8 mouse cellular contexts compared by ENCODE assay signal in genomic region chr8:84237542-84238229, GRCm38 (mm10). TPM values are rescaled to one million over a fixed set of nuclear protein-coding genes. Genes with fewer than 3 reads are reported as not detected.
DNase-seq lines count a peak whose midpoint lies in the region; ATAC-seq lines count a peak whose summit lies in the region.

No protein-coding gene starts in this region.

- peak overlapping the region; percentile 94 for H3K4me3 ChIP-seq in kidney, embryonic 14.5 days (ENCODE audit: low read length)
- H3K4me3 ChIP-seq in embryonic facial prominence, embryonic 10.5 days, result peak overlapping the region; percentile 98
- H3K4me3 ChIP-seq in hindbrain, embryonic 13.5 days, result peak overlapping the region; percentile 93

- WGBS in kidney, embryonic 14.5 days, result 12% methylated on average over 19 of the region's 19 CpGs
- 20% methylated on average over 19 of the region's 19 CpGs for WGBS in embryonic facial prominence, embryonic 10.5 days
- WGBS in hindbrain, embryonic 13.5 days, result 23% methylated on average over 19 of the region's 19 CpGs

- H3K36me3 ChIP-seq in kidney, embryonic 14.5 days (ENCODE audit: control insufficient read depth, insufficient read depth, low read length), result peaks cover 14% of the 10 kb centered on the region; the same call in 1 of the 2 replicates
- H3K36me3 ChIP-seq in embryonic facial prominence, embryonic 10.5 days (replicated peaks), result peaks cover 23% of the 10 kb centered on the region
- peaks cover 27% of the 10 kb centered on the region for H3K36me3 ChIP-seq in hindbrain, embryonic 13.5 days

- no peaks in the 10 kb centered on the region for H3K27me3 ChIP-seq in kidney, embryonic 14.5 days (ENCODE audit: control insufficient read depth, insufficient read depth, low read length)
- H3K27me3 ChIP-seq in embryonic facial prominence, embryonic 10.5 days (replicated peaks; ENCODE audit: low read depth, poor library complexity, severe bottlenecking), result no peaks in the 10 kb centered on the region
- no peaks in the 10 kb centered on the region for H3K27me3 ChIP-seq in hindbrain, embryonic 13.5 days

- H3K9me3 ChIP-seq in kidney, embryonic 14.5 days (ENCODE audit: control insufficient read depth, low read length), result no peaks in the 10 kb centered on the region
- H3K9me3 ChIP-seq in embryonic facial prominence, embryonic 10.5 days, result no peaks in the 10 kb centered on the region
- no peaks in the 10 kb centered on the region for H3K9me3 ChIP-seq in hindbrain, embryonic 13.5 days

- H3K27ac ChIP-seq in kidney, embryonic 14.5 days (ENCODE audit: low read depth, low read length), result peak overlapping the region; percentile 71
- H3K27ac ChIP-seq in embryonic facial prominence, embryonic 10.5 days (replicated peaks), result peak overlapping the region; percentile 97
- peak overlapping the region; percentile 90 for H3K27ac ChIP-seq in hindbrain, embryonic 13.5 days

- peaks cover 12% of the 10 kb centered on the region for H3K4me1 ChIP-seq in kidney, embryonic 14.5 days (ENCODE audit: control insufficient read depth, insufficient read depth, low read length)
- peaks cover 28% of the 10 kb centered on the region for H3K4me1 ChIP-seq in embryonic facial prominence, embryonic 10.5 days
- peaks cover 46% of the 10 kb centered on the region for H3K4me1 ChIP-seq in hindbrain, embryonic 13.5 days (replicated peaks)

- DNase-seq in kidney, adult 11 months, result no peak
- no peak for DNase-seq in embryonic facial prominence, embryonic 10.5 days (ENCODE audit: low spot score)
- DNase-seq in lung, postnatal 10 days, result peak; percentile 51
- DNase-seq in urinary bladder, postnatal 4 days (ENCODE audit: low spot score in 2 of 2), result no peak
- DNase-seq in embryo, embryonic 10 days (ENCODE audit: low spot score), result no peak

- H3K4me2 ChIP-seq in kidney, embryonic 14.5 days (replicated peaks; ENCODE audit: low read depth, low read length), result peak overlapping the region; percentile 53
- peak overlapping the region; percentile 65 for H3K4me2 ChIP-seq in hindbrain, embryonic 13.5 days

- peak; percentile 0; the same call in 1 of the 2 replicates for ATAC-seq in kidney, embryonic 14.5 days (ENCODE audit: low FRiP score, low TSS enrichment)
- ATAC-seq in hindbrain, embryonic 13.5 days (ENCODE audit: low FRiP score), result peak; percentile 34
- ATAC-seq in megakaryocyte-erythroid progenitor cell, adult 5-6 weeks (replicated peaks; ENCODE audit: low FRiP score, low TSS enrichment, poor library complexity, severe bottlenecking), result no peak; the same call in 1 of the 2 replicates

- H3K9ac ChIP-seq in kidney, embryonic 14.5 days (ENCODE audit: low read depth, low read length), result peak overlapping the region; percentile 52
- peak overlapping the region; percentile 75 for H3K9ac ChIP-seq in hindbrain, embryonic 13.5 days

RNA-seq across cellular contexts. Expression of gene Zswim4, which starts 0.8 kb away (rescaled TPM):
- polyA plus RNA-seq in kidney, embryonic 14.5 days (2014; fragmentation: Nextera tagmentation; extraction: Ambion mirVana), result 10.2 and 15.7 TPM in 2 replicates
- 37.2 and 41.7 TPM in 2 replicates for polyA plus RNA-seq in embryonic facial prominence, embryonic 10.5 days (2016; fragmentation: Nextera tagmentation; extraction: Ambion mirVana)
- polyA plus RNA-seq in hindbrain, embryonic 13.5 days (2015; fragmentation: Nextera tagmentation; extraction: Ambion mirVana), result 38.5 and 39.1 TPM in 2 replicates
- total RNA-seq in megakaryocyte-erythroid progenitor cell, adult 5-6 weeks (2014; fragmentation: Nextera tagmentation), result 2.8 and 4.8 TPM in 2 replicates
- 3.3 and 3.7 TPM in 2 replicates for total RNA-seq in megakaryocyte-erythroid progenitor cell, adult 5-6 weeks (2017)

RNA-seq across cellular contexts. Expression of gene D8Ertd738e, which starts 11.8 kb away (rescaled TPM):
- polyA plus RNA-seq in kidney, embryonic 14.5 days (2014; fragmentation: Nextera tagmentation; extraction: Ambion mirVana), result 388 TPM in 2 replicates
- polyA plus RNA-seq in embryonic facial prominence, embryonic 10.5 days (2016; fragmentation: Nextera tagmentation; extraction: Ambion mirVana), result 409 and 427 TPM in 2 replicates
- polyA plus RNA-seq in hindbrain, embryonic 13.5 days (2015; fragmentation: Nextera tagmentation; extraction: Ambion mirVana), result 263 and 280 TPM in 2 replicates
- total RNA-seq in megakaryocyte-erythroid progenitor cell, adult 5-6 weeks (2014; fragmentation: Nextera tagmentation), result 122 and 195 TPM in 2 replicates
- total RNA-seq in megakaryocyte-erythroid progenitor cell, adult 5-6 weeks (2017), result 63.7 and 94.8 TPM in 2 replicates

RNA-seq across cellular contexts. Expression of gene Mri1, which starts 19.4 kb away (rescaled TPM):
- polyA plus RNA-seq in kidney, embryonic 14.5 days (2014; fragmentation: Nextera tagmentation; extraction: Ambion mirVana), result 73.2 and 80.1 TPM in 2 replicates
- polyA plus RNA-seq in embryonic facial prominence, embryonic 10.5 days (2016; fragmentation: Nextera tagmentation; extraction: Ambion mirVana), result 64.0 and 64.2 TPM in 2 replicates
- polyA plus RNA-seq in hindbrain, embryonic 13.5 days (2015; fragmentation: Nextera tagmentation; extraction: Ambion mirVana), result 50.7 and 57.6 TPM in 2 replicates
- total RNA-seq in megakaryocyte-erythroid progenitor cell, adult 5-6 weeks (2014; fragmentation: Nextera tagmentation), result 36.7 and 51.9 TPM in 2 replicates
- total RNA-seq in megakaryocyte-erythroid progenitor cell, adult 5-6 weeks (2017), result 19.1 and 19.3 TPM in 2 replicates

RNA-seq across cellular contexts. Expression of gene Ccdc130, which starts 32.5 kb away (rescaled TPM):
- polyA plus RNA-seq in kidney, embryonic 14.5 days (2014; fragmentation: Nextera tagmentation; extraction: Ambion mirVana), result 15.4 and 21.1 TPM in 2 replicates
- 21.9 and 24.6 TPM in 2 replicates for polyA plus RNA-seq in embryonic facial prominence, embryonic 10.5 days (2016; fragmentation: Nextera tagmentation; extraction: Ambion mirVana)
- 21.2 and 24.0 TPM in 2 replicates for polyA plus RNA-seq in hindbrain, embryonic 13.5 days (2015; fragmentation: Nextera tagmentation; extraction: Ambion mirVana)
- 18.0 and 20.9 TPM in 2 replicates for total RNA-seq in megakaryocyte-erythroid progenitor cell, adult 5-6 weeks (2014; fragmentation: Nextera tagmentation)
- total RNA-seq in megakaryocyte-erythroid progenitor cell, adult 5-6 weeks (2017), result 9.5 and 12.7 TPM in 2 replicates

RNA-seq across cellular contexts. Expression of gene Nanos3, which starts 52.7 kb away (rescaled TPM):
- 4.3 and 5.5 TPM in 2 replicates for polyA plus RNA-seq in kidney, embryonic 14.5 days (2014; fragmentation: Nextera tagmentation; extraction: Ambion mirVana)
- 2.4 and 3.5 TPM in 2 replicates for polyA plus RNA-seq in embryonic facial prominence, embryonic 10.5 days (2016; fragmentation: Nextera tagmentation; extraction: Ambion mirVana)
- 10.3 and 10.9 TPM in 2 replicates for polyA plus RNA-seq in hindbrain, embryonic 13.5 days (2015; fragmentation: Nextera tagmentation; extraction: Ambion mirVana)
- total RNA-seq in megakaryocyte-erythroid progenitor cell, adult 5-6 weeks (2014; fragmentation: Nextera tagmentation), result 2.9 and 5.0 TPM in 2 replicates
- total RNA-seq in megakaryocyte-erythroid progenitor cell, adult 5-6 weeks (2017), result not detected in 2 replicates
